Mouse (Mus musculus) lung, postnatal 0 days (tissue): ENCODE data around the gene Eif4g3. TPM values are rescaled to one million over a fixed set of nuclear protein-coding genes. Genes with fewer than 3 reads are reported as not detected.

ENCODE experiments used
- ATAC-seq: fragments of 200-750 bp; cut with Nextera tagmentation; 2 replicates; pipeline ENCODE4 v1.8.0; 2017; ENCODE audit warnings: moderate library complexity
- DNase-seq: peaks from one replicate; pipeline ENCODE4 v3.0.0-alpha.2; 2016; ENCODE audit warnings: low spot score
- H3K27ac ChIP-seq: fragments of 300-500 bp; sonication (generic); 2 replicates; pipeline ENCODE4 v1.5.1; 2014; ENCODE audit warnings: antibody characterized with exemption, mild to moderate bottlenecking, low read length, mixed read lengths
- H3K27me3 ChIP-seq: fragments of 300-500 bp; sonication (generic); replicated peaks from 2 replicates; pipeline ENCODE4 v1.6.1; 2014; ENCODE audit warnings: low read length, mixed read lengths; ENCODE audit not compliant: insufficient read depth
- H3K36me3 ChIP-seq: fragments of 300-500 bp; sonication (generic); 2 replicates; pipeline ENCODE4 v1.6.1; 2014; ENCODE audit warnings: low read length, mixed read lengths; ENCODE audit not compliant: insufficient read depth
- H3K4me1 ChIP-seq: fragments of 300-500 bp; sonication (generic); 2 replicates; pipeline ENCODE4 v1.6.1; 2014; ENCODE audit warnings: antibody characterized with exemption, low read depth, low read length, mixed read lengths; ENCODE audit not compliant: insufficient read depth
- H3K4me2 ChIP-seq: fragments of 300-500 bp; sonication (generic); replicated peaks from 2 replicates; pipeline ENCODE4 v1.6.1; 2014; ENCODE audit warnings: low read depth, mild to moderate bottlenecking, low read length, moderate library complexity, mixed read lengths
- H3K4me3 ChIP-seq: fragments of 300-500 bp; sonication (generic); 2 replicates; pipeline ENCODE4 v1.5.1; 2014; ENCODE audit warnings: low read depth, low read length
- H3K9ac ChIP-seq: fragments of 300-500 bp; sonication (generic); replicated peaks from 2 replicates; pipeline ENCODE4 v1.6.1; 2014; ENCODE audit warnings: low read depth, mild to moderate bottlenecking
- H3K9me3 ChIP-seq: fragments of 300-500 bp; sonication (generic); 2 replicates; pipeline ENCODE4 v1.6.1; 2016; ENCODE audit warnings: low read length, mixed read lengths
- CTCF ChIP-seq: IDR thresholded peaks from 2 replicates; pipeline ENCODE4 v1.5.1; 2016; ENCODE audit warnings: antibody characterized with exemption, mild to moderate bottlenecking
- EP300 ChIP-seq: IDR thresholded peaks from 2 replicates; pipeline ENCODE4 v1.6.1; 2016; ENCODE audit warnings: antibody characterized with exemption, mild to moderate bottlenecking, control low read depth
- WGBS: fragments of 180-500 bp; shearing (Covaris S2); extraction: QIAGEN DNeasy Blood & Tissue Kit; methylation state at CpG from one replicate; pipeline ENCODE4 v1.1.7; 2014; 5-methylcytosine and 5-hydroxymethylcytosine counted together
- polyA plus RNA-seq: library from polyadenylated mRNA; unstranded; fragments of >200 nt; fragmentation: Nextera tagmentation; extraction: Ambion mirVana; gene quantifications from 2 replicates; pipeline ENCODE4 v1.2.1, GENCODE M21; 2015

The Eif4g3 gene
- polyA plus RNA-seq, 1 experiment from 2014 or later, result 17.2 TPM

GRCm38 (mm10) chr4:138023403-138024100 lies 30.7 kb downstream of the Eif4g3 start:
- Histone ChIP-seq H3K27ac (no peak overlapping the region), H3K27me3 (no peaks in the 10 kb centered on the region), H3K4me1 (no peaks in the 10 kb centered on the region), H3K4me3 (no peak overlapping the region), H3K9ac (no peak overlapping the region), H3K36me3 (no peaks in the 10 kb centered on the region; the same call in 1 of the 2 replicates), H3K9me3 (no peaks in the 10 kb centered on the region), H3K4me2 (no peak overlapping the region)
- TF ChIP-seq EP300 (no peak), CTCF (no peak)
- WGBS, result 85% methylated on average over 9 of the region's 9 CpGs
- ATAC-seq (no peak), DNase-seq (no peak)

GRCm38 (mm10) chr4:138029168-138029567 lies 36.3 kb downstream of the Eif4g3 start:
- no peaks in the 10 kb centered on the region for H3K9me3 ChIP-seq

GRCm38 (mm10) chr4:138031828-138032227 lies 39.0 kb downstream of the Eif4g3 start:
- Histone ChIP-seq H3K9ac (no peak overlapping the region), H3K36me3 (no peaks in the 10 kb centered on the region; the same call in none of the 2 replicates), H3K27ac (0 out of 2 replicates have a peak overlapping the region, but pooled peaks have one; percentile 26), H3K9me3 (no peaks in the 10 kb centered on the region), H3K4me1 (no peaks in the 10 kb centered on the region), H3K4me3 (no peak overlapping the region), H3K4me2 (no peak overlapping the region), H3K27me3 (no peaks in the 10 kb centered on the region)
- ATAC-seq (peak; percentile 92), DNase-seq (peak; percentile 62)
- no peak for TF ChIP-seq EP300
- TF ChIP-seq CTCF, result no peak
- 63% methylated on average over 10 of the region's 10 CpGs for WGBS

More at GRCm38 (mm10) chr4:138029168-138029567, 36.3 kb downstream of the Eif4g3 start:
- no peaks in the 10 kb centered on the region; the same call in none of the 2 replicates for H3K36me3 ChIP-seq
- TF ChIP-seq CTCF (no peak), EP300 (no peak)
- no peak overlapping the region for H3K4me2 ChIP-seq
- H3K9ac ChIP-seq, result no peak overlapping the region
- ATAC-seq (no peak), DNase-seq (no peak)
- H3K4me3 ChIP-seq, result no peak overlapping the region
- no peak overlapping the region for H3K27ac ChIP-seq
- H3K27me3 ChIP-seq, result no peaks in the 10 kb centered on the region
- no peaks in the 10 kb centered on the region for H3K4me1 ChIP-seq
- 79% methylated on average over 6 of the region's 6 CpGs for WGBS

- no peak for DNase-seq
- 80% methylated on average over 4 of the region's 4 CpGs for WGBS
- Histone ChIP-seq H3K36me3 (no peaks in the 10 kb centered on the region; the same call in 1 of the 2 replicates), H3K27me3 (no peaks in the 10 kb centered on the region), H3K4me1 (peaks cover 5% of the 10 kb centered on the region; the same call in 1 of the 2 replicates), H3K9me3 (no peaks in the 10 kb centered on the region), H3K4me2 (no peak overlapping the region), H3K27ac (no peak overlapping the region), H3K9ac (no peak overlapping the region), H3K4me3 (no peak overlapping the region)
- TF ChIP-seq EP300, result no peak
- peak; percentile 55 for TF ChIP-seq CTCF
- no peak for ATAC-seq
Observed at GRCm38 (mm10) chr4:138033871-138034270, 41.0 kb downstream of the Eif4g3 start.

GRCm38 (mm10) chr4:138035435-138036120 lies 42.8 kb downstream of the Eif4g3 start:
- Histone ChIP-seq H3K4me1 (peaks cover 5% of the 10 kb centered on the region; the same call in 1 of the 2 replicates), H3K4me3 (no peak overlapping the region), H3K9ac (no peak overlapping the region), H3K9me3 (no peaks in the 10 kb centered on the region), H3K27me3 (no peaks in the 10 kb centered on the region), H3K4me2 (no peak overlapping the region), H3K36me3 (no peaks in the 10 kb centered on the region; the same call in 1 of the 2 replicates), H3K27ac (no peak overlapping the region)
- 89% methylated on average over 9 of the region's 9 CpGs for WGBS
- ATAC-seq (no peak), DNase-seq (no peak)
- no peak for TF ChIP-seq CTCF
- TF ChIP-seq EP300, result no peak

- Histone ChIP-seq H3K4me3 (no peak overlapping the region), H3K9me3 (no peaks in the 10 kb centered on the region), H3K4me1 (peaks cover 5% of the 10 kb centered on the region; the same call in 1 of the 2 replicates), H3K4me2 (no peak overlapping the region), H3K27ac (no peak overlapping the region), H3K9ac (no peak overlapping the region), H3K36me3 (no peaks in the 10 kb centered on the region), H3K27me3 (no peaks in the 10 kb centered on the region)
- ATAC-seq (no peak), DNase-seq (no peak)
- 80% methylated on average over 8 of the region's 8 CpGs for WGBS
- TF ChIP-seq CTCF, result no peak
- no peak for TF ChIP-seq EP300
Observed at GRCm38 (mm10) chr4:138037110-138037509, 44.3 kb downstream of the Eif4g3 start.
